Mouse (Mus musculus): ENCODE measurements at regions not wholly inside any gene's neighbourhood (a gene's known extent, or its start where the extent isn't known, plus 50 kb on each side); places are given as distances from the start of the nearest gene placed in this dataset.

- ATAC-seq (ENCODE audit: extremely low read depth, insufficient number of reproducible peaks, low FRiP score, poor library complexity, severe bottlenecking): no peak
- Histone ChIP-seq H3K9me3 (replicated peaks) (no peaks in the 10 kb centered on the region), H3K27me3 (ENCODE audit: insufficient read depth, low read length) (peaks cover 37% of the 10 kb centered on the region), H3K36me3 (replicated peaks) (no peaks in the 10 kb centered on the region), H3K4me1 (ENCODE audit: insufficient read depth, low read depth, low read length) (no peaks in the 10 kb centered on the region), H3K4me3 (ENCODE audit: low read depth, low read length) (no peak overlapping the region)
- TF ChIP-seq POLR2AphosphoS5 (IDR thresholded peaks at IDR 0.05; ENCODE audit: insufficient replicate concordance, low read depth, low read length): no peak
- TF ChIP-seq GATA1 (IDR thresholded peaks at IDR 0.05; ENCODE audit: borderline replicate concordance, low read length): no peak
- no peak for TF ChIP-seq CTCF (IDR thresholded peaks at IDR 0.05; ENCODE audit: low read depth, low read length)
- no peak for TF ChIP-seq GATA2 (IDR thresholded peaks at IDR 0.05; ENCODE audit: borderline replicate concordance, low read depth, low read length)
- no peak for TF ChIP-seq TAL1 (conservative IDR thresholded peaks at IDR 0.05; ENCODE audit: low read depth, low read length)
- DNase-seq (ENCODE audit: low spot score): no peak
Measured at GRCm38 (mm10) chrX:12284741-12285140, 124.6 kb upstream of the Bcor start.

- TF ChIP-seq CTCF (IDR thresholded peaks at IDR 0.05; ENCODE audit: low read depth, low read length) (no peak), GATA2 (IDR thresholded peaks at IDR 0.05; ENCODE audit: borderline replicate concordance, low read depth, low read length) (no peak), TAL1 (conservative IDR thresholded peaks at IDR 0.05; ENCODE audit: low read depth, low read length) (no peak), POLR2AphosphoS5 (IDR thresholded peaks at IDR 0.05; ENCODE audit: insufficient replicate concordance, low read depth, low read length) (no peak), GATA1 (IDR thresholded peaks at IDR 0.05; ENCODE audit: borderline replicate concordance, low read length) (no peak)
- H3K4me3 ChIP-seq (ENCODE audit: low read depth, low read length): no peak overlapping the region
- no peak for ATAC-seq (ENCODE audit: extremely low read depth, insufficient number of reproducible peaks, low FRiP score, poor library complexity, severe bottlenecking)
- no peaks in the 10 kb centered on the region for H3K36me3 ChIP-seq (replicated peaks)
- H3K9me3 ChIP-seq (replicated peaks): no peaks in the 10 kb centered on the region
- H3K4me1 ChIP-seq (ENCODE audit: insufficient read depth, low read depth, low read length): no peaks in the 10 kb centered on the region
- peaks cover 37% of the 10 kb centered on the region for H3K27me3 ChIP-seq (ENCODE audit: insufficient read depth, low read length)
- DNase-seq (ENCODE audit: low spot score): no peak
Measured at GRCm38 (mm10) chrX:12285141-12285540, 125.0 kb upstream of the Bcor start.

- TF ChIP-seq POLR2AphosphoS5 (IDR thresholded peaks at IDR 0.05; ENCODE audit: insufficient replicate concordance, low read depth, low read length) (no peak), CTCF (IDR thresholded peaks at IDR 0.05; ENCODE audit: low read depth, low read length) (no peak), GATA1 (IDR thresholded peaks at IDR 0.05; ENCODE audit: borderline replicate concordance, low read length) (no peak), TAL1 (conservative IDR thresholded peaks at IDR 0.05; ENCODE audit: low read depth, low read length) (no peak), GATA2 (IDR thresholded peaks at IDR 0.05; ENCODE audit: borderline replicate concordance, low read depth, low read length) (no peak)
- Histone ChIP-seq H3K36me3 (replicated peaks) (no peaks in the 10 kb centered on the region), H3K4me1 (ENCODE audit: insufficient read depth, low read depth, low read length) (no peaks in the 10 kb centered on the region), H3K27me3 (ENCODE audit: insufficient read depth, low read length) (peaks cover 37% of the 10 kb centered on the region), H3K9me3 (replicated peaks) (no peaks in the 10 kb centered on the region), H3K4me3 (ENCODE audit: low read depth, low read length) (no peak overlapping the region)
- DNase-seq (ENCODE audit: low spot score) (no peak), ATAC-seq (ENCODE audit: extremely low read depth, insufficient number of reproducible peaks, low FRiP score, poor library complexity, severe bottlenecking) (no peak)
Measured at GRCm38 (mm10) chrX:12285976-12286909, 126.1 kb upstream of the Bcor start.

- no peak for ATAC-seq (ENCODE audit: extremely low read depth, insufficient number of reproducible peaks, low FRiP score, poor library complexity, severe bottlenecking)
- Histone ChIP-seq H3K27me3 (ENCODE audit: insufficient read depth, low read length) (peaks cover 37% of the 10 kb centered on the region), H3K4me1 (ENCODE audit: insufficient read depth, low read depth, low read length) (no peaks in the 10 kb centered on the region), H3K4me3 (ENCODE audit: low read depth, low read length) (no peak overlapping the region), H3K9me3 (replicated peaks) (no peaks in the 10 kb centered on the region), H3K36me3 (replicated peaks) (no peaks in the 10 kb centered on the region)
- DNase-seq (ENCODE audit: low spot score): no peak
- no peak for TF ChIP-seq POLR2AphosphoS5 (IDR thresholded peaks at IDR 0.05; ENCODE audit: insufficient replicate concordance, low read depth, low read length)
- TF ChIP-seq TAL1 (conservative IDR thresholded peaks at IDR 0.05; ENCODE audit: low read depth, low read length): no peak
- no peak for TF ChIP-seq GATA2 (IDR thresholded peaks at IDR 0.05; ENCODE audit: borderline replicate concordance, low read depth, low read length)
- no peak for TF ChIP-seq CTCF (IDR thresholded peaks at IDR 0.05; ENCODE audit: low read depth, low read length)
- TF ChIP-seq GATA1 (IDR thresholded peaks at IDR 0.05; ENCODE audit: borderline replicate concordance, low read length): no peak
Measured at GRCm38 (mm10) chrX:12286910-12287522, 126.9 kb upstream of the Bcor start.

- Histone ChIP-seq H3K27me3 (ENCODE audit: insufficient read depth, low read length) (peaks cover 33% of the 10 kb centered on the region), H3K4me1 (ENCODE audit: insufficient read depth, low read depth, low read length) (no peaks in the 10 kb centered on the region), H3K4me3 (ENCODE audit: low read depth, low read length) (no peak overlapping the region), H3K36me3 (replicated peaks) (no peaks in the 10 kb centered on the region), H3K9me3 (replicated peaks) (no peaks in the 10 kb centered on the region)
- ATAC-seq (ENCODE audit: extremely low read depth, insufficient number of reproducible peaks, low FRiP score, poor library complexity, severe bottlenecking) (no peak), DNase-seq (ENCODE audit: low spot score) (no peak)
- TF ChIP-seq GATA2 (IDR thresholded peaks at IDR 0.05; ENCODE audit: borderline replicate concordance, low read depth, low read length): no peak
- TF ChIP-seq POLR2AphosphoS5 (IDR thresholded peaks at IDR 0.05; ENCODE audit: insufficient replicate concordance, low read depth, low read length): no peak
- TF ChIP-seq CTCF (IDR thresholded peaks at IDR 0.05; ENCODE audit: low read depth, low read length): no peak
- TF ChIP-seq TAL1 (conservative IDR thresholded peaks at IDR 0.05; ENCODE audit: low read depth, low read length): no peak
- TF ChIP-seq GATA1 (IDR thresholded peaks at IDR 0.05; ENCODE audit: borderline replicate concordance, low read length): no peak
Measured at GRCm38 (mm10) chrX:12287656-12288561, 127.8 kb upstream of the Bcor start.

Data from G1E (cell line).